Comparison of ENCODE assay signal across 9 mouse cellular contexts in genomic region chr4:84015552-84016169, GRCm38 (mm10).
A peak's percentile ranks its signal among the peaks of the same experiment; 100 is the strongest.
DNase-seq lines count a peak whose midpoint lies in the region; ATAC-seq and TF ChIP-seq lines count a peak whose summit lies in the region.
"Had no signal": no experiment of that assay in that cellular context is flagged by ENCODE, and none has a peak within 500 bp of the region (broad histone marks: within the 10 kb centered on the region; RNA-seq: fewer than 3 reads in every experiment).

No protein-coding gene starts in this region.

- H3K4me1 ChIP-seq in lung, embryonic 16.5 days (replicated peaks; ENCODE audit: control insufficient read depth, insufficient read depth, low read length): peaks cover 29% of the 10 kb centered on the region
- H3K4me1 ChIP-seq in heart, postnatal 0 days (ENCODE audit: control insufficient read depth, insufficient read depth): 0 out of 2 replicates have a peak, but pooled peaks cover 3% of the 10 kb centered on the region
- H3K4me1 ChIP-seq in stomach, postnatal 0 days (replicated peaks; ENCODE audit: control insufficient read depth, insufficient read depth): no peaks in the 10 kb centered on the region; the same call in 1 of the 2 replicates
- H3K4me1 ChIP-seq in liver, postnatal 0 days (ENCODE audit: insufficient read depth): no peaks in the 10 kb centered on the region
- no peaks in the 10 kb centered on the region for H3K4me1 ChIP-seq in midbrain, embryonic 11.5 days (ENCODE audit: control insufficient read depth, insufficient read depth, low read length)

- 60% methylated on average over 8 of the region's 8 CpGs for WGBS in lung, embryonic 16.5 days
- 29% methylated on average over 8 of the region's 8 CpGs for WGBS in heart, postnatal 0 days
- WGBS in stomach, postnatal 0 days: 42% methylated on average over 8 of the region's 8 CpGs
- 74% methylated on average over 8 of the region's 8 CpGs for WGBS in liver, postnatal 0 days (ENCODE audit: insufficient replicate concordance)
- 79% methylated on average over 8 of the region's 8 CpGs for WGBS in midbrain, embryonic 11.5 days

- ATAC-seq in lung, embryonic 16.5 days (ENCODE audit: low read depth): peak; percentile 34; the same call in 1 of the 2 replicates
- ATAC-seq in heart, postnatal 0 days (ENCODE audit: insufficient read depth, low read depth): peak; percentile 74
- peak; percentile 47; the same call in 1 of the 2 replicates for ATAC-seq in stomach, postnatal 0 days (ENCODE audit: low FRiP score, low TSS enrichment)
- ATAC-seq in liver, postnatal 0 days: no peak
- ATAC-seq in midbrain, embryonic 11.5 days (ENCODE audit: low FRiP score): no peak

- H3K9ac ChIP-seq in lung, embryonic 16.5 days (ENCODE audit: low read length): no peak overlapping the region
- H3K9ac ChIP-seq in heart, postnatal 0 days (replicated peaks; ENCODE audit: low read depth, low read length): no peak overlapping the region
- no peak overlapping the region for H3K9ac ChIP-seq in stomach, postnatal 0 days (ENCODE audit: low read length)
- no peak overlapping the region for H3K9ac ChIP-seq in liver, postnatal 0 days (replicated peaks)
- no peak overlapping the region for H3K9ac ChIP-seq in midbrain, embryonic 11.5 days (ENCODE audit: low read length)
- H3K9ac ChIP-seq: hindbrain, embryonic 14.5 days had no signal

- H3K27ac ChIP-seq in lung, embryonic 16.5 days (ENCODE audit: low read length): 0 out of 2 replicates have a peak overlapping the region, but pooled peaks have one; percentile 36
- H3K27ac ChIP-seq in heart, postnatal 0 days (ENCODE audit: low read depth): peak overlapping the region; percentile 63
- no peak overlapping the region for H3K27ac ChIP-seq in stomach, postnatal 0 days (replicated peaks)
- no peak overlapping the region for H3K27ac ChIP-seq in liver, postnatal 0 days (ENCODE audit: low read depth)
- no peak overlapping the region for H3K27ac ChIP-seq in midbrain, embryonic 11.5 days (ENCODE audit: low read depth, low read length)
- H3K27ac ChIP-seq: hindbrain, embryonic 14.5 days; kidney, postnatal 0 days had no signal

- no peaks in the 10 kb centered on the region for H3K27me3 ChIP-seq in lung, embryonic 16.5 days (ENCODE audit: control insufficient read depth, insufficient read depth, low read depth, low read length)
- no peaks in the 10 kb centered on the region for H3K27me3 ChIP-seq in heart, postnatal 0 days (ENCODE audit: control insufficient read depth, insufficient read depth, low read length)
- H3K27me3 ChIP-seq in stomach, postnatal 0 days (ENCODE audit: control insufficient read depth, insufficient read depth, low read length): no peaks in the 10 kb centered on the region
- H3K27me3 ChIP-seq in liver, postnatal 0 days (ENCODE audit: insufficient read depth, low read length): no peaks in the 10 kb centered on the region
- no peaks in the 10 kb centered on the region for H3K27me3 ChIP-seq in midbrain, embryonic 11.5 days (ENCODE audit: control insufficient read depth, insufficient read depth, low read length)

- no peak overlapping the region for H3K4me2 ChIP-seq in lung, embryonic 16.5 days (ENCODE audit: low read depth, low read length)
- peak overlapping the region; percentile 26; the same call in 1 of the 2 replicates for H3K4me2 ChIP-seq in heart, postnatal 0 days (ENCODE audit: low read depth, low read length)
- H3K4me2 ChIP-seq in stomach, postnatal 0 days (replicated peaks; ENCODE audit: low read depth): no peak overlapping the region
- no peak overlapping the region for H3K4me2 ChIP-seq in liver, postnatal 0 days (ENCODE audit: low read depth, low read length)
- no peak overlapping the region for H3K4me2 ChIP-seq in midbrain, embryonic 11.5 days
- H3K4me2 ChIP-seq: hindbrain, embryonic 14.5 days had no signal

- no peak for TF ChIP-seq EP300 in heart, postnatal 0 days (IDR thresholded peaks at IDR 0.05; ENCODE audit: low read depth)
- no peak for TF ChIP-seq EP300 in stomach, postnatal 0 days (optimal IDR thresholded peaks at IDR 0.05)
- no peak for TF ChIP-seq EP300 in liver, postnatal 0 days (IDR thresholded peaks at IDR 0.05; ENCODE audit: low read depth)

- no peak for DNase-seq in lung, adult 18-20 months
- peak; percentile 62 to 75 for DNase-seq in heart, adult 18-20 months
- peak; percentile 55 for DNase-seq in heart, postnatal 0 days (ENCODE audit: low spot score)
- DNase-seq in stomach, postnatal 0 days (ENCODE audit: low spot score): no peak
- DNase-seq in liver, postnatal 0 days: no peak
- no peak for DNase-seq in midbrain, embryonic 11.5 days (ENCODE audit: low spot score, missing footprints)

- no peaks in the 10 kb centered on the region for H3K36me3 ChIP-seq in lung, embryonic 16.5 days (ENCODE audit: control insufficient read depth, insufficient read depth, low read length)
- H3K36me3 ChIP-seq in heart, postnatal 0 days (replicated peaks; ENCODE audit: control insufficient read depth, insufficient read depth, low read length): no peaks in the 10 kb centered on the region
- no peaks in the 10 kb centered on the region for H3K36me3 ChIP-seq in stomach, postnatal 0 days (ENCODE audit: control insufficient read depth, insufficient read depth, low read length)
- no peaks in the 10 kb centered on the region for H3K36me3 ChIP-seq in liver, postnatal 0 days (replicated peaks; ENCODE audit: insufficient read depth, low read length)
- H3K36me3 ChIP-seq in midbrain, embryonic 11.5 days (ENCODE audit: control insufficient read depth, insufficient read depth, low read length): no peaks in the 10 kb centered on the region

- no peaks in the 10 kb centered on the region for H3K9me3 ChIP-seq in lung, embryonic 16.5 days (ENCODE audit: control insufficient read depth, low read length)
- H3K9me3 ChIP-seq in heart, postnatal 0 days (replicated peaks; ENCODE audit: control insufficient read depth, low read length): no peaks in the 10 kb centered on the region
- H3K9me3 ChIP-seq in stomach, postnatal 0 days (ENCODE audit: control insufficient read depth, low read length): no peaks in the 10 kb centered on the region
- no peaks in the 10 kb centered on the region for H3K9me3 ChIP-seq in liver, postnatal 0 days (ENCODE audit: low read length)
- H3K9me3 ChIP-seq in midbrain, embryonic 11.5 days (ENCODE audit: control insufficient read depth, low read length): no peaks in the 10 kb centered on the region

- TF ChIP-seq CTCF in heart, postnatal 0 days (IDR thresholded peaks at IDR 0.05; ENCODE audit: low read depth): no peak
- TF ChIP-seq CTCF in stomach, postnatal 0 days (IDR thresholded peaks at IDR 0.05; ENCODE audit: low read depth): no peak
- TF ChIP-seq CTCF in liver, postnatal 0 days (IDR thresholded peaks at IDR 0.05; ENCODE audit: low read depth): no peak

- H3K4me3 ChIP-seq in lung, embryonic 16.5 days (ENCODE audit: low read length): no peak overlapping the region
- H3K4me3 ChIP-seq in heart, postnatal 0 days (ENCODE audit: low read depth, low read length): no peak overlapping the region
- H3K4me3 ChIP-seq in stomach, postnatal 0 days (ENCODE audit: low read depth, low read length): no peak overlapping the region
- H3K4me3 ChIP-seq in liver, postnatal 0 days (ENCODE audit: low read depth, low read length): no peak overlapping the region
- no peak overlapping the region for H3K4me3 ChIP-seq in midbrain, embryonic 11.5 days (ENCODE audit: low read depth, low read length)

Comparison
In these comparisons a context has a peak if more than half of its experiments do, and no peak if none do; other contexts are left out.
1. ATAC-seq: peak in lung, embryonic 16.5 days (single experiment), heart, postnatal 0 days (single experiment) and stomach, postnatal 0 days (single experiment); none in liver, postnatal 0 days (single experiment) and midbrain, embryonic 11.5 days (single experiment).
2. H3K27ac ChIP-seq: peak in lung, embryonic 16.5 days (single experiment) and heart, postnatal 0 days (single experiment); none in stomach, postnatal 0 days (single experiment), liver, postnatal 0 days (single experiment) and midbrain, embryonic 11.5 days (single experiment).
3. DNase-seq: peak in heart, adult 18-20 months (2 of 2) and heart, postnatal 0 days (single experiment); none in lung, adult 18-20 months (0 of 2), stomach, postnatal 0 days (single experiment), liver, postnatal 0 days (single experiment) and midbrain, embryonic 11.5 days (single experiment).